Mouse (Mus musculus) forebrain, embryonic 15.5 days (tissue): Measurements from ENCODE around the gene Phox2a. TPM values are rescaled to one million over a fixed set of nuclear protein-coding genes. Genes with fewer than 3 reads are reported as not detected.

Source experiments
- ATAC-seq: fragments of 200-750 bp; cut with Nextera tagmentation; replicated peaks from 2 replicates; pipeline ENCODE4 v1.8.0; 2017; ENCODE audit warnings: mild to moderate bottlenecking, moderate TSS enrichment, moderate library complexity
- H3K27ac ChIP-seq: fragments of 300-500 bp; sonication (generic); replicated peaks from 2 replicates; pipeline ENCODE4 v1.5.1; 2015; ENCODE audit warnings: mild to moderate bottlenecking, inconsistent platforms
- H3K27me3 ChIP-seq: fragments of 300-500 bp; sonication (generic); 2 replicates; pipeline ENCODE4 v1.6.1; 2015; ENCODE audit warnings: inconsistent platforms
- H3K36me3 ChIP-seq: fragments of 300-500 bp; sonication (generic); 2 replicates; pipeline ENCODE4 v1.6.1; 2015; ENCODE audit warnings: mild to moderate bottlenecking, inconsistent platforms
- H3K4me1 ChIP-seq: fragments of 300-500 bp; sonication (generic); 2 replicates; pipeline ENCODE4 v1.6.1; 2015; ENCODE audit warnings: inconsistent platforms
- H3K4me2 ChIP-seq: fragments of 300-500 bp; sonication (generic); replicated peaks from 2 replicates; pipeline ENCODE4 v1.6.1; 2015; ENCODE audit warnings: mild to moderate bottlenecking, inconsistent platforms
- H3K4me3 ChIP-seq: fragments of 300-500 bp; sonication (generic); 2 replicates; pipeline ENCODE4 v1.5.1; 2015; ENCODE audit warnings: mild to moderate bottlenecking, inconsistent platforms
- H3K9ac ChIP-seq: fragments of 300-500 bp; sonication (generic); replicated peaks from 2 replicates; pipeline ENCODE4 v1.6.1; 2015; ENCODE audit warnings: mild to moderate bottlenecking, inconsistent platforms
- H3K9me3 ChIP-seq: fragments of 300-500 bp; sonication (generic); 2 replicates; pipeline ENCODE4 v1.6.1; 2016; ENCODE audit warnings: inconsistent platforms
- WGBS: fragments of 180-500 bp; shearing (Covaris S2); methylation state at CpG from one replicate; pipeline ENCODE4 v1.1.7; 2015; ENCODE audit warnings: mixed read lengths; 5-methylcytosine and 5-hydroxymethylcytosine counted together
- polyA plus RNA-seq: library from polyadenylated mRNA; unstranded; fragments of >200 nt; fragmentation: Nextera tagmentation; extraction: Ambion mirVana; gene quantifications from 2 replicates; pipeline ENCODE4 v1.2.1, GENCODE M21; 2015

Phox2a gene
- polyA plus RNA-seq = not detected in 2 replicates

DNA sequence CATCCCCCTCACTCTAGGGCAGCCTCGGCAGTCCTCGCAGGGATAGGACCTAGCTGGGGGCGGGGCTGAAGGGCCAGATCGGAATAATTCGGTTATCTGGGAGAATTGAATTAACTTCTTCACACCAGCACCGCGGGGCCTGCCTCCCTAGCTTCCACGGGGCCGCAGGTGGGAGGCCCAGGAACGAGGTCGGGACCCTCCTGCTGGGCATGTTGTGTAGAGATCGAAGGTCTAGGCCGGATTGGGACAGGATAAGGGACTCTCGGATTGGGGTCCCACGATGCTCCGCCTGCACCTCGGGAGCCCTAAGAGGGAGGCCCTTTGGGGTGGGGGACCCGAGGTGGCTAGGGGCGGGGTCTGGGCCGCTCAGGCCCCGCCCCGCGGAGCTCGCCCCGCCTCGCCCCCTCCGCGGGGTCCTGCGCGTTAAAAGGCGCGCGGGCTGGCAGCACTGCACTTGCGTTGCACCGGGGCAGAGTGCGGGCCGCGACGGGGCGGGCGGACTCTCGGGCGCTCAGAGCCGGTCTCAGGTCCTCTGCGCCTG is at the start of gene Phox2a:
Gene Phox2a (plus strand): TSS at position 453 of the 541 bp plus-strand sequence.
- Histone ChIP-seq H3K4me3 (peak within 1 kb of the TSS; percentile 31), H3K4me1 (peaks cover 28% of the 10 kb centered on the region)
- 0 out of 2 replicates have a peak, but pooled peaks have one; percentile 23 for ATAC-seq

DNA sequence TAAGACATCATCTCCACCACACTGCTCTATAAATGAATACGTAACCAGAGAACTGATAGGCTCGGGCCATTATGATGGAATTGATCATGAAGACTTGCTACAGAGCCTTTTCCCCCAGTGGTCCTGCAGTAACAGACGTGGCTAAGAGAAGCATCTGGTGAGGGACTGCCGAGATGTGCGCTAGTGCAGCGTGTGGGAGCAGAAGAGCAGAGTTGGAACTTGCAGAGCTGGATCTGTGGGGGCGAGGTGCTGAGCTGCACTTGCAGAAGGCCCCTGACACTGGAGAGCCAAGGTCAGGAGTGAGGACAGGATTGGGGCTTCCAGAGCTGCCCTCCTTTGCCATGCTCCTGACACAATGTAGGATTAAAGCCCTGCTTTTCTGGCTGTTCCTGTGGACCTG is 48.1 kb upstream of the Phox2a start:
- Histone ChIP-seq H3K9me3 (no peaks in the 10 kb centered on the region), H3K4me2 (no peak overlapping the region), H3K9ac (no peak overlapping the region), H3K27ac (no peak overlapping the region), H3K4me3 (no peak overlapping the region), H3K27me3 (no peaks in the 10 kb centered on the region), H3K36me3 (peaks cover 2% of the 10 kb centered on the region; the same call in 1 of the 2 replicates), H3K4me1 (peaks cover 6% of the 10 kb centered on the region; the same call in 1 of the 2 replicates)
- 79% methylated on average over 7 of the region's 7 CpGs for WGBS
- no peak for ATAC-seq

More for the DNA sequence above, at the start of gene Phox2a:
- Histone ChIP-seq H3K27me3 (peaks cover 62% of the 10 kb centered on the region), H3K4me2 (peak within 1 kb of the TSS; percentile 41), H3K27ac (no peak within 1 kb of the TSS), H3K36me3 (no peaks in the 10 kb centered on the region), H3K9me3 (no peaks in the 10 kb centered on the region), H3K9ac (no peak within 1 kb of the TSS)
- 1% methylated on average over 44 of the region's 45 CpGs for WGBS

DNA sequence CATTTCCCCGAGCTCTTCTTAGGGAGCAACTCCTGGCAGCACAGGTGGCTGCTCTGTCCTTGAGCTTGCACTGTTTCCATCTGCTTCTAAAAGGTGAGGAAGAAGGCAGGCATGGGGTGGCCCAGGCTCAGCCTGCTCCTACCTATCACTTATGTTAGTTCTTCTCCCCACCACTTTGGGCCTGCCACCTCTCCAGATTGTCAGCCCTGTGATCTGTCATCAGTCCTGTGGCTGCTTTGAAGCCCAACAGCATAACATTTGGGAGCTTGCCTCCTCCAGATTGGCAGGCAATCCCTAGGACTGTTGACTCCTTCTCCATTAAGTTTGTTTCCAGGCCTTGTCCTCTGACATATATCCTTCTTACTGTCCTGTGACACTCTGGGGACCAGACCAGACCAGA is 46.5 kb upstream of the Phox2a start:
- 90% methylated on average over 1 of the region's 1 CpGs for whole genome bisulfite sequencing
- H3K4me1 ChIP-seq = peaks cover 6% of the 10 kb centered on the region; the same call in 1 of the 2 replicates
- no peak overlapping the region for H3K9ac ChIP-seq
- ATAC-seq = no peak
- no peak overlapping the region for H3K27ac ChIP-seq
- H3K27me3 ChIP-seq = no peaks in the 10 kb centered on the region
- H3K36me3 ChIP-seq = no peaks in the 10 kb centered on the region
- H3K4me2 ChIP-seq = no peak overlapping the region
- H3K4me3 ChIP-seq = no peak overlapping the region
- no peaks in the 10 kb centered on the region for H3K9me3 ChIP-seq

DNA sequence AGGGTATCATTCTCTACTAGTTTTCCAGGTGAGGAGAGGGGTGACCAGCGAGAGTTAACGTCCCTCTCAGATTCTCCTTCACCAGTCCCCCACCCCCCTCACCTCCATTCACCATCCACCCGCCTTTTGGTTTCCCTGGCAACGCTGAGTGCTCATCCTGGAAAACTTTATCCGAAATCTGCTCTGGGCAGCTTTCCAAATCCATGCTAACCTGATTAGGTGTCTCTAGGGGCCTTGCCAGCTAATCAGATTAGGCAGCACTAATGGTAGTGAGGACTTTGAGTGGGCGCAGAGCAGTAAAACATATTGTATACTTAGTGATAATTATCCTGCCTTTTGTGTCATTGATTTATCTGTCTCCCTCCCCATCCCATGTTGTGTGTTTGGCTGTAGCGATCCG is 45.4 kb upstream of the Phox2a start:
- 27% methylated on average over 8 of the region's 8 CpGs for WGBS
- H3K27ac ChIP-seq = no peak overlapping the region
- ATAC-seq = no peak

DNA sequence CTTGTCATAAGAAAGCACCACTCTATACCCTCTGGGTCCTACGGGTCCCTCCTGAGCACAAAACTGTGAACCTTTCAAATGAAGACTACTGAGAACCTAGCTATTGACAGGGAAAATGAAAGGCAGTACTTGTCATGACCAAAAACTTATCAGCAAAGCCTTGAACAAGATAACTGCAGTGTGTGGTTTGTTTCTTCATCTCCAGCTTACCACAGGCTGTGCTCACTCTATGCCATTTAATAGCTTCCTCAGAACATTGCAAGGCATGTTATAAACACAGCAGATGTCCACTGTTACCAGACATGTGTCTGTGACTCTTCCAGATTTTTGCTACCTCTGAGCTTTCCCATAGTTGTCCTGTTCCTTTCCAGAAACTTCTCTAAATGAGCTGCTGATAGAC is 41.1 kb upstream of the Phox2a start:
- no peak overlapping the region for H3K4me2 ChIP-seq
- 89% methylated on average over 1 of the region's 1 CpGs for WGBS
- no peak for ATAC-seq
- no peak overlapping the region for H3K9ac ChIP-seq
- H3K27ac ChIP-seq = no peak overlapping the region
- H3K9me3 ChIP-seq = no peaks in the 10 kb centered on the region
- H3K4me1 ChIP-seq = peaks cover 6% of the 10 kb centered on the region; the same call in 1 of the 2 replicates
- H3K27me3 ChIP-seq = no peaks in the 10 kb centered on the region
- H3K4me3 ChIP-seq = no peak overlapping the region
- H3K36me3 ChIP-seq = peaks cover 15% of the 10 kb centered on the region

More for the DNA sequence above, 45.4 kb upstream of the Phox2a start:
- Histone ChIP-seq H3K4me3 (no peak overlapping the region), H3K9ac (no peak overlapping the region), H3K36me3 (no peaks in the 10 kb centered on the region), H3K9me3 (no peaks in the 10 kb centered on the region), H3K4me1 (peaks cover 6% of the 10 kb centered on the region; the same call in 1 of the 2 replicates), H3K4me2 (no peak overlapping the region), H3K27me3 (no peaks in the 10 kb centered on the region)

DNA sequence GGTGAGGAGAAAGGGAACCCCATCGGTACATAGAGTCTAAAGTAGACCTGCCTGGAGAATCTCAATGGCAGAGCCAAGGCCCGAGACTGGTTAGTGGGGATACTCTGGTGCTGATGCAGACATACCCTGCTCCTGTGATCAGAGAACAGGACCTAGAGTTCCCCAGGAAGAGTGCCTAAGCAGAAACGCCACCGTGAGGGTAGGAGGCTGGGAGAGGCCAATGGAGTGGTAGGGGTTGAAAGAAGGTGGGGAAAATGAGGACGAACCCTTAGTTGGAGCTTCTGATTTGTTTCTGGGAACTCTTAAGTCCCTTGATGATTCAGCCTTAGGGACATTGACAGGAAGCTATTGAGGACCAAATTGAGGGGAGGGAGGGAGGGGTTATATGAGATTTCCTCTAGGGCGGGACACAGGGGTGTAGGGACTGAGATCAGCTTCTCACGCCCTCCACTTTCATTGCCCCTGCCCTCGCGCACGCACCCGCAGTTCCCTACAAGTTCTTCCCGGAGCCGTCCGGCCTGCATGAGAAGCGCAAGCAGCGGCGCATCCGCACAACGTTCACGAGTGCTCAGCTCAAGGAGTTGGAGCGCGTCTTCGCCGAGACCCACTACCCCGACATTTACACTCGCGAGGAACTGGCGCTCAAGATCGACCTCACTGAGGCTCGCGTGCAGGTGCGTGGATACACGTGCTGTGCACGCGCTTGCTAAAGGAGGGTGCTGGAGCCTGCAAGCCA is 2.4 kb downstream of the Phox2a start:
- no peak overlapping the region for H3K9ac ChIP-seq
- no peaks in the 10 kb centered on the region for H3K9me3 ChIP-seq
- H3K27ac ChIP-seq = no peak overlapping the region
- peaks cover 28% of the 10 kb centered on the region for H3K4me1 ChIP-seq
- ATAC-seq = no peak
- H3K4me3 ChIP-seq = peak overlapping the region; percentile 34
- H3K27me3 ChIP-seq = peaks cover 64% of the 10 kb centered on the region
- 3% methylated on average over 35 of the region's 35 CpGs for WGBS
- H3K36me3 ChIP-seq = no peaks in the 10 kb centered on the region
- peak overlapping the region; percentile 63 for H3K4me2 ChIP-seq

DNA sequence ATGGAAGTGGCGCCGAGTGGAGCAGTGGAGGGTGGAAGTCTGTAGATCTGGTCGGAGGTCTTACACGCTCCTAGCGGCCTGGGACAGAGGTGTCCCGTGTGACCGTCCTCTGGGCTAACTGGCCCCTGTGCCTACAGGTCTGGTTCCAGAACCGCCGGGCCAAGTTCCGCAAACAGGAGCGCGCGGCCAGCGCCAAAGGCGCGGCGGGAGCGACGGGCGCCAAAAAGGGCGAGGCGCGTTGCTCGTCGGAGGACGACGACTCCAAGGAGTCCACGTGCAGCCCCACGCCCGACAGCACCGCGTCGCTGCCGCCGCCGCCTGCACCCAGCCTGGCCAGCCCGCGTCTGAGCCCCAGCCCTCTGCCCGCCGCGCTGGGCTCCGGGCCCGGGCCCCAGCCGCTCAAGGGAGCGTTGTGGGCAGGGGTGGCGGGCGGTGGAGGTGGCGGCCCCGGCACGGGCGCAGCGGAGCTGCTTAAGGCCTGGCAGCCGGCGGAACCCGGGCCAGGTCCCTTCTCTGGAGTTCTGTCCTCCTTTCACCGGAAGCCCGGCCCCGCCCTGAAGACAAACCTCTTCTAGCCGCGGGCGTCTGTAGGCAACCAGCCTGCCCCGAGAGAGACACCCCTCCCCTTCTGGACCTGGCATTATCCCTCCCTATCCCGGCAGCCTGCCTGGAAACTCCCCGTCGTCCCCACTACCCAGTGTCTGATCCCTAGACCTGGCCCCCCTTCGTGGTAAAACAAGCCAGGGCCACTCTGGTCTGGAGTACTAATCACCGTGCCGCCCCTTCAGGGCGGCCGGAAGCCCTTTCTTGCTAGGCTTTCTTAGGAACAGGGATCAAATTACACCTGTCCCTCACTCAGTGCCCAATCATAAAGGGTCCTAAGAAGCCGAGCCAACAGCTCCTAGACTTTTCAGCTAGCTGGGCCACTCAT is 3.7 kb downstream of the Phox2a start:
- peak; percentile 63 for ATAC-seq
- peaks cover 28% of the 10 kb centered on the region for H3K4me1 ChIP-seq
- no peaks in the 10 kb centered on the region for H3K9me3 ChIP-seq
- peak overlapping the region; percentile 38; the same call in 1 of the 2 replicates for H3K9ac ChIP-seq
- H3K4me2 ChIP-seq = peak overlapping the region; percentile 63
- under 1% methylated on average over 71 of the region's 71 CpGs for WGBS
- H3K27ac ChIP-seq = no peak overlapping the region
- 0 out of 2 replicates have a peak, but pooled peaks cover 3% of the 10 kb centered on the region for H3K36me3 ChIP-seq
- H3K4me3 ChIP-seq = peak overlapping the region; percentile 34
- peaks cover 55% of the 10 kb centered on the region for H3K27me3 ChIP-seq

DNA sequence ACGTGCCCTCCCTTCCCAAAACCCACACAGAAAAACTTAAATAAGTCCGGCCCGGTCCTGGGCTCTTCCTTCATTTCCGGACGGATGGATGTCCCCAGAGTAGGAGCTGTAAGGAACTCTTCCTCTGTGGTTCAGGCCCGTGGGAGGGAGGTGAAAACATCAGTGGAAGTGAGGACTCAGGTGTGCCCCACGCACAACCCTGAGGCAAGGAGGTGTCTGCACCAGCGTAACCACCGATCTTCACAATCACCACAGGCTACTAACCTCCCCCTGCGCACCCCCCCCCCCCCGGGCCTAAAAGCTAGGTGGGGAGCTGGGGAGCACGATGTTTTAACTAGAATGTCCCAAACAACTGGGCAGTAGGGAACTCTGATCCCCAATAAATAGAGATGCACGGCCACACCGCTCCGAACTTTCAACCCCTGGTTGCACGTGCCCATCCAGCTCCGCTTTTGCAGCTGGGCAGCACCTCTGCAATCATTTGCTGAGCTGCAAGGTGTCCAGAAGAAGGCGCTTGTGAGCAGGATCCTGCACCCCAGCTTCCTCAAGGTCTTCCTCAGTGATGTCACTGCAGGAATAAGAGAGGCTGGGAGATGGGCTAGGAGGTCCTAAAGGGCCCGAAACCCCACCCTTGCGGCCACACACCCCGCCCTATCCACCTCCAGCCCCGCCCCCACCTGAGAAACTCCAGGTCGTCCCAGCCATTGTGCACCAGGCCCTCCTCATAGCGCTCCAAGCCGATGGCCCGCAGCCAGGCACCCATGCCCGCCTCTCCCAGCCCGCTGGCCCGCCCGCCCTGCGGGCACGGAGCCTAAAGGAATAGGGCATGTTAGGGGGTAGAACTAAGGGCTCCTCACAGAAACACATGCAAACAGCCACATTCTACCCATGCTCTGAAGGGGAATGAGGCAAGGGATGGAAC is 5.0 kb downstream of the Phox2a start:
- Histone ChIP-seq H3K4me1 (peaks cover 24% of the 10 kb centered on the region), H3K27ac (no peak overlapping the region), H3K27me3 (peaks cover 43% of the 10 kb centered on the region), H3K36me3 (peaks cover 7% of the 10 kb centered on the region; the same call in 1 of the 2 replicates), H3K4me2 (no peak overlapping the region), H3K4me3 (no peak overlapping the region), H3K9ac (no peak overlapping the region), H3K9me3 (no peaks in the 10 kb centered on the region)
- WGBS = 32% methylated on average over 32 of the region's 32 CpGs
- 0 out of 2 replicates have a peak, but pooled peaks have one; percentile 14 for ATAC-seq

DNA sequence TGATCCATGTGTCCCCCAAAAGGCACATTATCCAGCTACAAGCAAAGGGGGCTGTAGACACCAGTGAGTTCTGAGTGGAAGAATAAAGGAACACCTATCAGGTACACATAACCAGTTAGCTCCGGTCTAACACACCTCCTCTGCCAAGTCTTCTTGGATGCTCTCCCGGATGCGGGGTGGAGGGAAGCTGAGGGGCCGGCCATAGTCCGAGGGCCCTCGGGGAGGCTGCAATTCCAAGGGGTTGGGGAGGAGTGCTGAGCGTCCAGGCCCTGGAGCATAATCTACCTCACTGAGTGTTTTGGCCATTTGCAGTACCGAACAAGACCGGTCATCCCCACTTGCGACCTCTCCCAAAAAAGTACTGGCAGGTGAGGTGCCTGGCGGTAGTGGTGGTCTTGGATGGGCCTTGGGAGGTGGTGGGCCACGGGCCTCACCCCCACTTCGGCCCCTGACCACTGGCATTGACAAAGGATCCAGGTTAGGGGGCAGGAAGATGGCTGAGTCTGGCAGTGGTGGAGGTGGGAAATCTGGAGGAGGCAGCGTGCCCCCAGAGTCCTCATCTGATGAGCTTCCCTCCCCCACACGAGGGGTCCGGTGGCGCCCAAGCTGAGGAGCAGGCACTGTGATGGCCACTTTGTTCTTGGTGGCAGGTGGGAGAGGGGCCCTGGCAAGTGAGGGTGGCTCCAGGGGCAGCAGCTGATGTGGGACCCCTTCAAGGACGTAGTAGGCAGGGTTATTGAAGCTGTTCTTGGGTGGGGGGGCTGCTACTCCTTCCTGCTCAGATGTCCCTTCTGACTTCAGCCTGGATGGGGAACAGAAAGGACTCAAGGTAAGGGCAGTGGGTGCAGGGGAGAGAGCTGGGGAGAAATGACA is 5.9 kb downstream of the Phox2a start:
- H3K9me3 ChIP-seq = no peaks in the 10 kb centered on the region
- 76% methylated on average over 18 of the region's 18 CpGs for whole genome bisulfite sequencing
- no peak overlapping the region for H3K27ac ChIP-seq
- H3K27me3 ChIP-seq = peaks cover 34% of the 10 kb centered on the region
- peaks cover 17% of the 10 kb centered on the region for H3K4me1 ChIP-seq
- peaks cover 11% of the 10 kb centered on the region; the same call in 1 of the 2 replicates for H3K36me3 ChIP-seq
- no peak overlapping the region for H3K4me2 ChIP-seq
- H3K9ac ChIP-seq = no peak overlapping the region
- H3K4me3 ChIP-seq = no peak overlapping the region
- 0 out of 2 replicates have a peak, but pooled peaks have one; percentile 11 for ATAC-seq

DNA sequence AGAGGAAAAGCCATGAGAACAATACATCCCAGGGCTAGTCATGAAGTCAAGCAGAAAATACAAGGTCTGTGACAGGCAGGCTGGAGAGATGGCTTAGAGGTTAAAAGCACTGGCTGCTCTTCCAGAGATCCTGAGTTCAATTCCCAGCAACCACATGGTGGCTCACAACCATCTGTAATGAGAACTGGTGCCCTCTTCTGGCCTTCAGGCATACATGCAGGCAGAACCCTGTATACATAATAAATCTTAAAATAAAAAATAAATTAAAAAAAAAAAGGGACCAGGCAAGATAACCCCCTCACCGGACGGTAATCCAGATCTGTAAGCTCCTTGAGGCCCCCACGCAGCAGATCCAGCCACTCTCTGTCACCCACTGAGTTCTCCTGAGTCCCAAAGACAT is 12.3 kb downstream of the Phox2a start:
- peaks cover 26% of the 10 kb centered on the region for H3K36me3 ChIP-seq
- 100% methylated on average over 3 of the region's 3 CpGs for WGBS
- no peak overlapping the region for H3K9ac ChIP-seq
- H3K27ac ChIP-seq = no peak overlapping the region
- no peak for ATAC-seq
- no peaks in the 10 kb centered on the region for H3K27me3 ChIP-seq
- peaks cover 24% of the 10 kb centered on the region for H3K4me1 ChIP-seq
- H3K4me3 ChIP-seq = no peak overlapping the region
- H3K4me2 ChIP-seq = no peak overlapping the region
- H3K9me3 ChIP-seq = no peaks in the 10 kb centered on the region
